Mouse (Mus musculus) E14TG2a.4 (cell line): ENCODE data around the gene Nit2.

Experiments used
- CTCF ChIP-seq: conservative IDR thresholded peaks from 2 replicates; pipeline ENCODE4 v1.5.1; 2014; ENCODE audit warnings: low read length
- NANOG ChIP-seq: IDR thresholded peaks from 2 replicates; pipeline ENCODE4 v1.6.1; 2014; ENCODE audit warnings: borderline replicate concordance, low read length, mixed read lengths
- POU5F1 ChIP-seq: IDR thresholded peaks from 2 replicates; pipeline ENCODE4 v1.6.1; 2014; ENCODE audit warnings: low read length, borderline replicate concordance

- TF ChIP-seq CTCF (no peak), POU5F1 (no peak), NANOG (no peak)
Observed at GRCm38 (mm10) chr16:57120913-57121815, 46.0 kb downstream of the Nit2 start, which contains the start of gene Tomm70a.
